ENCODE assay signal across 24 mouse cellular contexts in genomic region chr3:144462679-144463078, GRCm38 (mm10).
DNase-seq lines count a peak whose midpoint lies in the region; ATAC-seq and TF ChIP-seq lines count a peak whose summit lies in the region.
"Had no signal": no experiment of that assay in that cellular context is flagged by ENCODE, and none has a peak within 500 bp of the region (broad histone marks: within the 10 kb centered on the region; RNA-seq: fewer than 3 reads in every experiment).

No protein-coding gene starts in this region.

- no peak for DNase-seq in heart, adult 2 months
- DNase-seq in heart, adult 11 months = no peak
- DNase-seq in lung, embryonic 14.5 days = peak; percentile 14
- no peak for DNase-seq in lung, postnatal 0 days (ENCODE audit: low spot score)
- DNase-seq: adrenal gland, postnatal 10 days; adrenal gland, postnatal 36 days; cerebellum, adult 18-20 months; cerebellum, adult 9-10 months; cerebellum, postnatal 14 days; gastrocnemius, postnatal 14 days; kidney, adult 11 months; kidney, adult 8-10 months had no signal

- H3K27me3 ChIP-seq in heart, embryonic 11.5 days (ENCODE audit: control insufficient read depth, insufficient read depth, low read length) = no peaks in the 10 kb centered on the region
- no peaks in the 10 kb centered on the region for H3K27me3 ChIP-seq in heart, adult 2 months (ENCODE audit: control insufficient read depth, insufficient read depth, low read length)
- H3K27me3 ChIP-seq in heart, embryonic 14.5 days (ENCODE audit: control insufficient read depth, insufficient read depth, low read length) = no peaks in the 10 kb centered on the region
- H3K27me3 ChIP-seq in lung, embryonic 14.5 days (ENCODE audit: insufficient read depth, low read length) = no peaks in the 10 kb centered on the region
- no peaks in the 10 kb centered on the region for H3K27me3 ChIP-seq in lung, postnatal 0 days (replicated peaks; ENCODE audit: insufficient read depth, low read length)
- H3K27me3 ChIP-seq: CH12.LX; forebrain, embryonic 13.5 days; hindbrain, embryonic 13.5 days; intestine, embryonic 15.5 days; Patski had no signal

- WGBS in heart, embryonic 11.5 days (ENCODE audit: insufficient replicate concordance) = 60% methylated on average over 10 of the region's 10 CpGs
- WGBS in heart, adult 2 months = 60% methylated on average over 10 of the region's 10 CpGs
- 41% methylated on average over 10 of the region's 10 CpGs for WGBS in heart, embryonic 14.5 days
- 44% methylated on average over 10 of the region's 10 CpGs for WGBS in lung, embryonic 14.5 days
- 59% methylated on average over 10 of the region's 10 CpGs for WGBS in lung, postnatal 0 days

- no peak for TF ChIP-seq CTCF in heart, adult 2 months (IDR thresholded peaks at IDR 0.05)
- TF ChIP-seq CTCF in lung, embryonic 14.5 days (IDR thresholded peaks at IDR 0.05; ENCODE audit: low read depth) = no peak
- TF ChIP-seq CTCF in lung, postnatal 0 days (IDR thresholded peaks at IDR 0.05) = no peak

- TF ChIP-seq EP300 in heart, adult 2 months (IDR thresholded peaks at IDR 0.05; ENCODE audit: insufficient read depth, low read depth, low read length) = no peak
- no peak for TF ChIP-seq EP300 in lung, postnatal 0 days (IDR thresholded peaks at IDR 0.05)

- no peak overlapping the region for H3K4me3 ChIP-seq in heart, embryonic 11.5 days (ENCODE audit: low read depth, low read length)
- no peak overlapping the region for H3K4me3 ChIP-seq in heart, adult 2 months
- H3K4me3 ChIP-seq in heart, embryonic 14.5 days (ENCODE audit: control insufficient read depth in 1 of 2, insufficient read depth in 1 of 2, low read depth in 1 of 2, low read length in 2 of 2) = no peak overlapping the region
- no peak overlapping the region for H3K4me3 ChIP-seq in lung, embryonic 14.5 days (ENCODE audit: low read depth, low read length)
- no peak overlapping the region for H3K4me3 ChIP-seq in lung, postnatal 0 days (ENCODE audit: low read depth, low read length)
- H3K4me3 ChIP-seq: forebrain, embryonic 10.5 days; forebrain, embryonic 13.5 days; hindbrain, embryonic 10.5 days; hindbrain, embryonic 13.5 days; intestine, embryonic 15.5 days had no signal

- intact Hi-C loops in heart, adult 2 months (cut with DNase I) = no loop called here

- H3K36me3 ChIP-seq in heart, embryonic 11.5 days (ENCODE audit: control insufficient read depth, insufficient read depth, low read length) = no peaks in the 10 kb centered on the region
- H3K36me3 ChIP-seq in heart, adult 2 months (ENCODE audit: control insufficient read depth, insufficient read depth, low read length) = no peaks in the 10 kb centered on the region
- H3K36me3 ChIP-seq in heart, embryonic 14.5 days (ENCODE audit: control insufficient read depth, insufficient read depth, low read length) = peaks cover 10% of the 10 kb centered on the region; the same call in 1 of the 2 replicates
- 0 out of 2 replicates have a peak, but pooled peaks cover 5% of the 10 kb centered on the region for H3K36me3 ChIP-seq in lung, embryonic 14.5 days (ENCODE audit: insufficient read depth)
- H3K36me3 ChIP-seq in lung, postnatal 0 days (ENCODE audit: insufficient read depth, low read length) = peaks cover 6% of the 10 kb centered on the region; the same call in 1 of the 2 replicates

- peak; percentile 55; the same call in 1 of the 2 replicates for ATAC-seq in heart, embryonic 11.5 days (replicated peaks; ENCODE audit: insufficient number of reproducible peaks, low FRiP score, low TSS enrichment)
- ATAC-seq in heart, embryonic 14.5 days (ENCODE audit: insufficient number of reproducible peaks, insufficient read depth, low FRiP score, low read depth) = peak; percentile 50
- no peak for ATAC-seq in lung, embryonic 14.5 days (ENCODE audit: insufficient read depth)
- no peak for ATAC-seq in lung, postnatal 0 days
- ATAC-seq: forebrain, embryonic 13.5 days; forebrain, embryonic 16.5 days; hindbrain, embryonic 16.5 days; intestine, embryonic 15.5 days; Patski had no signal

- peaks cover 7% of the 10 kb centered on the region; the same call in 1 of the 2 replicates for H3K4me1 ChIP-seq in heart, embryonic 11.5 days (ENCODE audit: control insufficient read depth, insufficient read depth, low read length)
- H3K4me1 ChIP-seq in heart, adult 2 months (ENCODE audit: control insufficient read depth, insufficient read depth, low read length) = no peaks in the 10 kb centered on the region; the same call in 1 of the 2 replicates
- peaks cover 2 to 15% of the 10 kb centered on the region in 2 experiments; a peak in 3 of 4 replicates for H3K4me1 ChIP-seq in heart, embryonic 14.5 days (ENCODE audit: control insufficient read depth in 2 of 2, insufficient read depth in 2 of 2, low read length in 2 of 2)
- 0 out of 2 replicates have a peak, but pooled peaks cover 7% of the 10 kb centered on the region for H3K4me1 ChIP-seq in lung, embryonic 14.5 days (ENCODE audit: insufficient read depth)
- no peaks in the 10 kb centered on the region for H3K4me1 ChIP-seq in lung, postnatal 0 days (ENCODE audit: insufficient read depth, low read depth, low read length)

- H3K9me3 ChIP-seq in heart, embryonic 11.5 days (replicated peaks; ENCODE audit: control insufficient read depth, low read length) = no peaks in the 10 kb centered on the region
- H3K9me3 ChIP-seq in heart, embryonic 14.5 days (ENCODE audit: control insufficient read depth, low read length) = no peaks in the 10 kb centered on the region
- H3K9me3 ChIP-seq in lung, embryonic 14.5 days (ENCODE audit: low read depth, low read length) = no peaks in the 10 kb centered on the region
- H3K9me3 ChIP-seq in lung, postnatal 0 days (ENCODE audit: low read length) = no peaks in the 10 kb centered on the region
- H3K9me3 ChIP-seq: forebrain, embryonic 10.5 days; forebrain, embryonic 13.5 days; G1E; hindbrain, embryonic 10.5 days; hindbrain, embryonic 13.5 days; intestine, embryonic 15.5 days had no signal

- no peak overlapping the region for H3K9ac ChIP-seq in heart, embryonic 11.5 days (ENCODE audit: low read depth, low read length)
- no peak overlapping the region for H3K9ac ChIP-seq in heart, adult 2 months (ENCODE audit: low read depth, low read length)
- no peak overlapping the region for H3K9ac ChIP-seq in heart, embryonic 14.5 days (ENCODE audit: low read length)
- H3K9ac ChIP-seq in lung, embryonic 14.5 days = no peak overlapping the region
- H3K9ac ChIP-seq in lung, postnatal 0 days (replicated peaks; ENCODE audit: low read depth) = no peak overlapping the region
- H3K9ac ChIP-seq: forebrain, embryonic 13.5 days; hindbrain, embryonic 13.5 days; intestine, embryonic 15.5 days had no signal

- H3K27ac ChIP-seq in heart, embryonic 11.5 days (ENCODE audit: low read depth, low read length) = no peak overlapping the region
- no peak overlapping the region for H3K27ac ChIP-seq in heart, adult 2 months
- 0 out of 4 replicates have a peak overlapping the region, but pooled peaks of 1 of the 2 experiments have one; percentile 4 for H3K27ac ChIP-seq in heart, embryonic 14.5 days (replicated peaks in 1 of 2; ENCODE audit: control insufficient read depth in 1 of 2, insufficient read depth in 1 of 2, low read depth in 2 of 2, low read length in 2 of 2)
- H3K27ac ChIP-seq in lung, embryonic 14.5 days (ENCODE audit: low read depth) = no peak overlapping the region
- no peak overlapping the region for H3K27ac ChIP-seq in lung, postnatal 0 days (ENCODE audit: low read length)
- H3K27ac ChIP-seq: forebrain, embryonic 10.5 days; forebrain, embryonic 13.5 days; hindbrain, embryonic 10.5 days; hindbrain, embryonic 13.5 days; intestine, embryonic 15.5 days had no signal

- H3K79me2 ChIP-seq in heart, adult 2 months (replicated peaks; ENCODE audit: control insufficient read depth, insufficient read depth, low read length) = no peaks in the 10 kb centered on the region

- no peak overlapping the region for H3K4me2 ChIP-seq in heart, embryonic 11.5 days
- peak overlapping the region; percentile 14; the same call in 1 of the 2 replicates for H3K4me2 ChIP-seq in heart, embryonic 14.5 days (ENCODE audit: low read length)
- no peak overlapping the region for H3K4me2 ChIP-seq in lung, embryonic 14.5 days
- H3K4me2 ChIP-seq in lung, postnatal 0 days (replicated peaks; ENCODE audit: low read depth, low read length) = no peak overlapping the region
- H3K4me2 ChIP-seq: forebrain, embryonic 13.5 days; hindbrain, embryonic 13.5 days; intestine, embryonic 15.5 days had no signal

- no peak for TF ChIP-seq POLR2A in heart, adult 2 months (IDR thresholded peaks at IDR 0.05; ENCODE audit: insufficient read depth, low read depth, low read length)

Comparison
In these comparisons a context has a peak if more than half of its experiments do, and no peak if none do; other contexts are left out.
1. ATAC-seq: peak in heart, embryonic 11.5 days (single experiment) and heart, embryonic 14.5 days (single experiment); none in lung, embryonic 14.5 days (single experiment) and lung, postnatal 0 days (single experiment).